Mouse (Mus musculus) midbrain, embryonic 12.5 days (tissue): ENCODE data around the gene 4930469K13Rik. TPM values are rescaled to one million over a fixed set of nuclear protein-coding genes. Genes with fewer than 3 reads are reported as not detected.
A peak's percentile ranks its signal among the peaks of the same experiment; 100 is the strongest.

Source experiments
- ATAC-seq: fragments of 200-750 bp; cut with Nextera tagmentation; 2 replicates; pipeline ENCODE4 v1.8.0; 2017; ENCODE audit warnings: low read depth, moderate TSS enrichment, moderate library complexity; ENCODE audit not compliant: low FRiP score
- H3K27ac ChIP-seq: fragments of 300-500 bp; sonication (generic); replicated peaks from 2 replicates; pipeline ENCODE4 v1.5.1; 2016; ENCODE audit warnings: mild to moderate bottlenecking
- H3K27me3 ChIP-seq: fragments of 300-500 bp; sonication (generic); 2 replicates; pipeline ENCODE4 v1.6.1; 2016; ENCODE audit warnings: mild to moderate bottlenecking
- H3K36me3 ChIP-seq: fragments of 300-500 bp; sonication (generic); 2 replicates; pipeline ENCODE4 v1.6.1; 2016
- H3K4me1 ChIP-seq: fragments of 300-500 bp; sonication (generic); 2 replicates; pipeline ENCODE4 v1.6.1; 2016
- H3K4me2 ChIP-seq: fragments of 300-500 bp; sonication (generic); replicated peaks from 2 replicates; pipeline ENCODE4 v1.6.1; 2016; ENCODE audit warnings: mild to moderate bottlenecking, moderate library complexity
- H3K4me3 ChIP-seq: fragments of 300-500 bp; sonication (generic); 2 replicates; pipeline ENCODE4 v1.5.1; 2016; ENCODE audit warnings: mild to moderate bottlenecking
- H3K9ac ChIP-seq: fragments of 300-500 bp; sonication (generic); replicated peaks from 2 replicates; pipeline ENCODE4 v1.6.1; 2016; ENCODE audit warnings: mild to moderate bottlenecking, moderate library complexity
- H3K9me3 ChIP-seq: fragments of 300-500 bp; sonication (generic); 2 replicates; pipeline ENCODE4 v1.6.1; 2016; ENCODE audit warnings: mild to moderate bottlenecking
- WGBS: fragments of 180-500 bp; shearing (Covaris S2); methylation state at CpG from one replicate; pipeline ENCODE4 v1.1.7; 2016; 5-methylcytosine and 5-hydroxymethylcytosine counted together
- polyA plus RNA-seq: library from polyadenylated mRNA; unstranded; fragments of >200 nt; fragmentation: Nextera tagmentation; extraction: Ambion mirVana; gene quantifications from 2 replicates; pipeline ENCODE4 v1.2.1, GENCODE M21; 2016

Gene 4930469K13Rik
- polyA plus RNA-seq, 1 experiment from 2014 or later, result not detected

DNA sequence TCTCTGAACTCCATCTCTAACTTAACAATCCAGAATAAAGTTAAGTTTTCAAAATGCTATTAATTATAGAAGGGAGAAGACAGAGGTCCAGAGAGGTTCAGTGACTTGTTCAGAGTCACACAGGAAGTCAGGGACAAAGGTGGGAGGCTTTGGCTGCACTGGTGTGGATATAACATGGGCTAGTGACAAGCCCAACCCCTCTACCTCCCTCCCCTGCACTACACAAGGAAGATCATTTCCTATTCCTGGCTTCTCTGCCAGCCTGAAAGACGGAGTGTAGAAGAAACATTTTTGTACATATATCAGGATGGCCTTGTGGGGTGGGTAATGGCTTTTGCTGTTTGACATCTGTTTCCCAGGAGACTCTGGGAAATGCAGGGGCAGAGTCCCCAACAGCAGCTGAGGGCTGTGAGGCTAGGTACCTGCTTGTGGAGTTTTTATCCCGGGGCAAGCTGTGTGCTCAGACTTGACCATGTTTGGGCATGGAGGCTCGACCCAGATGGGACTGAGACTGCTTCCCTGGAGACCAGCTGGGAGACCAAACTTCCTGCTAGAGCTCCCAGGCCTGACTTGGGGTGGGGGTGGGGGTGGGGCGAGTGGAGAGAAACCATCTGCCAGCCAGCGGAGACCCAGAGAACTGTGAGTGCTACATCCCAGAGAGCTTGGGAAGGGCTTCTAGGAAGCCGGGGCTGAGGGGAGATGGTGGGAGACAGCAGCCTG, 135.5 kb downstream of the 4930469K13Rik start, which contains the start of gene Kcnmb1:
TSS of gene Kcnmb1 (plus strand) at position 326 of the 720 bp plus-strand sequence.
- Histone ChIP-seq H3K4me2 (no peak within 1 kb of the TSS), H3K27me3 (no peaks in the 10 kb centered on the region), H3K36me3 (no peaks in the 10 kb centered on the region), H3K9me3 (no peaks in the 10 kb centered on the region), H3K4me3 (no peak within 1 kb of the TSS), H3K27ac (no peak within 1 kb of the TSS), H3K9ac (no peak within 1 kb of the TSS), H3K4me1 (peaks cover 6% of the 10 kb centered on the region; the same call in 1 of the 2 replicates)
- WGBS, result 60% methylated on average over 6 of the region's 6 CpGs
- ATAC-seq, result 0 out of 2 replicates have a peak, but pooled peaks have one; percentile 16

DNA sequence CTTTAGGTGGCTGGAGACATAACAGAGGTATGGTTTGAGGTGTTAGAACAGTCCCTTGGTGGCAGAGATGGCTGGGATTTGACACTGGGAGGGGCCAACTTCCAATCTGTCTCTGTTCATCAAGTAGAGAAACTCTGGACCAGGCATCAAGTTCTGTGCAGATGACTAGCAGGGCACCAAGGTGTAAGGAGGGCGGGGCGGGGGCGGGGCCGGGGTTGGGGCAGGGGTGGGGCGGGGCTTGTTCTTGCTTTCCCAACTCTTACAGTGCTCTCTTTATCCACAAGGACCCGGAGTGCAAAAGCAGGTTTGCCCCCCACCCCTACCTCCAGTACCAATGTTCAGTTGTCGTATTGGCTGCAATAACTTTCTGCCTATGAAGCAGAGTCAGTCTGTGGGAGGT, 136.2 kb downstream of the 4930469K13Rik start:
- 58% methylated on average over 7 of the region's 7 CpGs for WGBS
- no peak overlapping the region for H3K27ac ChIP-seq

DNA sequence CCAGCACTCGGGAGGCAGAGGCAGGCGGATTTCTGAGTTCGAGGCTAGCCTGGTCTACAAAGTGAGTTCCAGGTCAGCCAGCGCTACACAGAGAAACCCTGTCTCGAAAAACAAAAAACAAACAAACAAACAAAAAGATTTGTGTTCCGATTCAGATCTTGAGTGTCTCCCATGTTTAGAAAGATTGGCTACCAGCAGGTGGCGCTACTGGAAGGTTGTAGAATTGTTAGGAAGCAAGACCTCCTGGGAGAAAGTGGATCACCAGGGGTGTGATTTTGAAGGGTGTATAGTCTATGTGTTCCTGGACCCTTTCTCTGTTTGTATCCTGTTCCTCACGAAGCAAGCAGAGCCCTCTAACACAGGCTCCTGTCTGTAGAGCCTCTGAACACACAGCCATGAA, 139.6 kb downstream of the 4930469K13Rik start:
- H3K36me3 ChIP-seq, result no peaks in the 10 kb centered on the region
- H3K9ac ChIP-seq, result no peak overlapping the region
- peaks cover 6% of the 10 kb centered on the region; the same call in 1 of the 2 replicates for H3K4me1 ChIP-seq
- no peak for ATAC-seq
- H3K4me3 ChIP-seq, result no peak overlapping the region
- H3K4me2 ChIP-seq, result no peak overlapping the region
- H3K27ac ChIP-seq, result no peak overlapping the region
- H3K27me3 ChIP-seq, result no peaks in the 10 kb centered on the region
- 81% methylated on average over 8 of the region's 8 CpGs for WGBS
- no peaks in the 10 kb centered on the region for H3K9me3 ChIP-seq

More for the DNA sequence above, 136.2 kb downstream of the 4930469K13Rik start:
- H3K27me3 ChIP-seq, result no peaks in the 10 kb centered on the region
- no peaks in the 10 kb centered on the region for H3K9me3 ChIP-seq
- H3K9ac ChIP-seq, result no peak overlapping the region
- ATAC-seq, result no peak; the same call in 1 of the 2 replicates
- no peak overlapping the region for H3K4me2 ChIP-seq
- no peaks in the 10 kb centered on the region for H3K36me3 ChIP-seq
- H3K4me1 ChIP-seq, result peaks cover 6% of the 10 kb centered on the region; the same call in 1 of the 2 replicates
- H3K4me3 ChIP-seq, result no peak overlapping the region

GRCm38 (mm10) chr11:33957595-33957994, 140.8 kb downstream of the 4930469K13Rik start:
- Histone ChIP-seq H3K4me1 (no peaks in the 10 kb centered on the region), H3K4me2 (no peak overlapping the region), H3K27me3 (no peaks in the 10 kb centered on the region), H3K9me3 (no peaks in the 10 kb centered on the region), H3K36me3 (no peaks in the 10 kb centered on the region), H3K4me3 (no peak overlapping the region), H3K9ac (no peak overlapping the region), H3K27ac (no peak overlapping the region)
- ATAC-seq, result no peak
- WGBS, result 86% methylated on average over 6 of the region's 6 CpGs

DNA sequence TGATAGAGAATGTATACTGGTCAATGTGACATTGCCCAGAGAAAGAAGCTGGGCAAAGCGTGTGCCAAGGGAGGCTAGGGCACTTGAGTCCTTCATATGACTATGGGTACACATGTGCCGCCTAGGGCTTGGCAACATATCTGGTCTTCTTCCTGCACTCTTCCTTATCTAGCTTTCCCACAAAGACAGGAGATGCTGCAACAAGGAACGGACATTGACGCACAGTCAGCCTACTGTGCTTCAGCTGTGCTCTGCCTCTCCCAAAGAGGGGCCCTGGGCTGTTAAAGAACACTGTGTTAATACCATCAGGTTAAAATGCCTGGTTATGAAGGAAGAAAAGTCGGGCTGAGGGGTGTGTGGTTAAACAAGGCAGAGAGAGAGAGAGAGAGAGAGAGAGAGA, 141.7 kb downstream of the 4930469K13Rik start:
- H3K36me3 ChIP-seq, result no peaks in the 10 kb centered on the region
- H3K27me3 ChIP-seq, result no peaks in the 10 kb centered on the region
- no peak overlapping the region for H3K9ac ChIP-seq
- no peaks in the 10 kb centered on the region for H3K9me3 ChIP-seq
- H3K4me1 ChIP-seq, result no peaks in the 10 kb centered on the region
- no peak overlapping the region for H3K4me3 ChIP-seq
- ATAC-seq, result no peak
- H3K27ac ChIP-seq, result no peak overlapping the region
- 89% methylated on average over 5 of the region's 5 CpGs for WGBS
- H3K4me2 ChIP-seq, result no peak overlapping the region

DNA sequence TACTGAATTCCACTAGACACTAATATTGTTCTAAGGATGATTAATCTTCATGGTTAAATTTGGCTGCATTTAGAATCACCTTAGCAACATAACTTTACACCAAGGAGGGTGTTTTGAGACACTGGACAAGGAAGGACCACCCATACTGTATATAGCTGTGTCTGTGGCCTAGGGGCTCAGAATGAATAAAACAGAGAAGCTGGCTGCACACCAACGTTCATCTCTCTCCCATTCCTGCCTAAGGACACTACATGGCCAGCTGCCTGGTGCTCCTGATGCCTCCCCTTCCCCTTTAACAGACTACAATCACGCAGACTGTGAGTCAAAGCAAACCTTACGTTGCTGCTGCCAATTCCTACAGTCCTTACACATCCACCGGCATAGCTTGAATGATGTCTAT, 142.4 kb downstream of the 4930469K13Rik start:
- no peaks in the 10 kb centered on the region for H3K9me3 ChIP-seq
- 79% methylated on average over 4 of the region's 4 CpGs for WGBS
- ATAC-seq, result no peak
- H3K4me1 ChIP-seq, result no peaks in the 10 kb centered on the region
- H3K4me2 ChIP-seq, result no peak overlapping the region
- H3K36me3 ChIP-seq, result no peaks in the 10 kb centered on the region
- H3K27ac ChIP-seq, result no peak overlapping the region
- no peaks in the 10 kb centered on the region for H3K27me3 ChIP-seq
- no peak overlapping the region for H3K4me3 ChIP-seq
- no peak overlapping the region for H3K9ac ChIP-seq

DNA sequence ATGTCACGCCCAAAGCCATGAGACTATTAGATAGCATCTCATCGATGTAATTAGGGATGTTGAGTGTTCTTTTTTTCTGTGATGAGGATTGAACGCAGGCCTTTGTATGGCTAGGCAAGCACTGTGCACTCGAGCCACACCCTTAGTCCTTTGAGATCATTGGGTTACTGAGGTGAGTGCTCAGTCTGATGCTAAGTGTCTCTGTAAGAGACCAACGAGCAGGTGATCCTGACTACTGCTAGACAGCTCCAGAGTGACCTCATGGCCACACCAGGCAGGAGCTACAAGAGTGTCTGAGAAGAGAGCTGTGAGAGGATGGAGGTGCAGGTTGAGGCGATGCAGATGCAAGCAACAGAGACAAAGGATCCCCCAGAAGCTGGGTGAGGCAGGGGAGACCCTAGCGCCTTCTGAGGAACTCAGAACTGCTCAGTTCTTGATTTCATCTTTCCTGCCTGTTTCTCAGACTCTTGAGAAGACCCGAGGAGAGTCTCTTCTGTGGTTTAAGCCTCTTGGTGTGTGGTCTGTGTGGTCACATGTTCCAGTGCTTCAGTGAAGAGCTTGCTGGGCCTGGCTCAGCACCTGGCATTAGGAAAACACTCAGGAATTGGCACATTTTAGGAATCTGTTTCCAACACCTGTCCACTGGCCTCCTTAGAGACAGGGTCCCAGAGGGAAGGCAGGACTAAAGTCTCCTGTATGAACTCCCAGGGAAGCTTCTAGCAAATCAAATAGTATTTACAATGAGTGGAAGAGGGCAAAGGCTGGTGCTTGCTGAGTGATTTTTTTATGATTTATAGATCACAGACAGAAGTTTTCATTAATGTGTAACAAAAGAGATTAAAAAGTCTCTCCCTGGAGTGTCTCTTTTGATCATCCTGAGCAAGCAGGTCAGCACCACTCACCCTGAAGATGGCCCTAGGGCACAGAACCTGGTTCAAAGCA, 146.4 kb downstream of the 4930469K13Rik start:
- H3K9ac ChIP-seq, result no peak overlapping the region

DNA sequence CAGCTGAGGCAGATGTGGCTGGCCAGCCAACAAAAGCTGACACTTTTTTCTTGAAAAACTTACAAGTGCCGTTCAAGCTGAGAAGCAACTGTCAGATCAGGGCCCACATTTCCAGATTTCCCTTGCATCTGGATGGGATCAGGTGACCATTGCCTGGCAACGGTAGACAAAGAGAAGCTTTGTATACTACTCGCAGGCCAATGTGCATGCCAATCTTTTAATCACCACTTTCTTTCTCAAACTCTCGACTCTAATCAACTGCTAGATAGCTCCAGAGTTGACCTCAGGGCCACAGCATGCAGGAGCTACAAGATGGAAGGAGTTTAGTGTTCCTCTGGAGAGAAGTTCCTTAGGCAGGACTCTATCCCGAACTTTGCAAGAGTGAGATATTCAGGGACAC, 147.2 kb downstream of the 4930469K13Rik start:
- H3K4me3 ChIP-seq, result no peak overlapping the region
- no peaks in the 10 kb centered on the region for H3K4me1 ChIP-seq
- H3K9ac ChIP-seq, result no peak overlapping the region
- H3K27ac ChIP-seq, result no peak overlapping the region
- 28% methylated on average over 5 of the region's 5 CpGs for WGBS
- no peaks in the 10 kb centered on the region for H3K36me3 ChIP-seq
- no peaks in the 10 kb centered on the region for H3K27me3 ChIP-seq
- no peak for ATAC-seq
- no peak overlapping the region for H3K4me2 ChIP-seq
- H3K9me3 ChIP-seq, result no peaks in the 10 kb centered on the region

More for the DNA sequence above, 146.4 kb downstream of the 4930469K13Rik start:
- Histone ChIP-seq H3K4me3 (no peak overlapping the region), H3K9me3 (no peaks in the 10 kb centered on the region), H3K27ac (no peak overlapping the region), H3K36me3 (no peaks in the 10 kb centered on the region), H3K27me3 (no peaks in the 10 kb centered on the region), H3K4me1 (no peaks in the 10 kb centered on the region), H3K4me2 (no peak overlapping the region)
- no peak for ATAC-seq
- 81% methylated on average over 8 of the region's 8 CpGs for WGBS

DNA sequence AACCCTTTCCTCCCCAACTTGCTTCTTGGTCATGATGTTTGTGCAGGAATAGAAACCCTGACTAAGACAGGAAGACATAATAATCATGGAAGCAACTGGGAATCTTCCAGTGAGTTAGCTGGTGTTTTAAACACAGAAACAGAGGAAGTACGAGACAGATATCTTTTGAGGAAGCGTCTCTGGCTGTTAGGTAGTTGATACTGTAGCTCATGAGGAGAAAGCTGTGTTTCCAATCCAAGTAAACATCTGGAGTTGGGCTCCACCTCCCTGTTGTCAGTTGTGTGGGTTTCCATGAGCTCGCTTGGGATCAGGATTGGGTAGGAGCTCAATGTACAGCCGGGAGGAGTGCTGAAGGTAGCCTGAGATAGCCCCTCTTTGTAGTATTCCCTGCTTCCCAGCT, 151.9 kb downstream of the 4930469K13Rik start:
- Histone ChIP-seq H3K27me3 (no peaks in the 10 kb centered on the region), H3K9ac (no peak overlapping the region), H3K27ac (no peak overlapping the region), H3K4me2 (no peak overlapping the region), H3K4me3 (no peak overlapping the region), H3K36me3 (no peaks in the 10 kb centered on the region), H3K9me3 (no peaks in the 10 kb centered on the region), H3K4me1 (no peaks in the 10 kb centered on the region)
- WGBS, result 86% methylated on average over 4 of the region's 4 CpGs
- ATAC-seq, result no peak

DNA sequence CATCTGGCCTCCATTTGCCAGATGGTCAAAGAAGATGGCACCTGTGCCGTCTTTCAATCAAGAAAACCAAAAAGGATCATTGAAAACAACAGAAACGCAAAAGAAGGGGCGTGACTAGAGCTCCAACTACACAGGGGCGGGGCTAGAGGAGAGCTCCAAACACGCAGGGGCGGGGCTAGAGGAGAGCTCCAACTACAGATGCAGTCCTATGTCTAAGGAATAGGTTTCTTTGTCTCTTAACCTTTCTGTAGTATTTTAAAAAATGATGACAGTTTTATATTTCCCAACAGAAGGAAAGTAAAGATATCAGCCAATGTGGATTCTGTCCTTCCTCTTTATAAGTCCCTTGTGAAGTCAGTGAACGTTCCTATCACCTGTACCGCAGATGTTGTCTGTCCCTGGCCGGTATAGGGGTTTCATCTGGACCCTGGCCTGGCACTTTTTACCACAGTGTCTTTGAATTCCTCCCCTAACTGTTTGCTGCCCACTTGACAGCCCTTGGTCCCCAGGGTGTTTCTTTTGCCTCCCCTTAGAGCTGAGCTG, 153.5 kb downstream of the 4930469K13Rik start:
- Histone ChIP-seq H3K4me3 (no peak overlapping the region), H3K9ac (no peak overlapping the region), H3K4me2 (no peak overlapping the region), H3K27ac (no peak overlapping the region), H3K27me3 (no peaks in the 10 kb centered on the region), H3K9me3 (no peaks in the 10 kb centered on the region), H3K36me3 (no peaks in the 10 kb centered on the region), H3K4me1 (no peaks in the 10 kb centered on the region)
- 89% methylated on average over 9 of the region's 9 CpGs for WGBS
- no peak for ATAC-seq

- H3K36me3 ChIP-seq, result no peaks in the 10 kb centered on the region
- no peak overlapping the region for H3K4me3 ChIP-seq
- H3K27ac ChIP-seq, result no peak overlapping the region
- H3K27me3 ChIP-seq, result no peaks in the 10 kb centered on the region
- no peaks in the 10 kb centered on the region for H3K9me3 ChIP-seq
- no peaks in the 10 kb centered on the region for H3K4me1 ChIP-seq
- WGBS, result 66% methylated on average over 4 of the region's 4 CpGs
- no peak overlapping the region for H3K4me2 ChIP-seq
- no peak overlapping the region for H3K9ac ChIP-seq
- no peak for ATAC-seq
Observed at GRCm38 (mm10) chr11:33944067-33944785, 154.1 kb downstream of the 4930469K13Rik start.
